Mouse (Mus musculus) CH12.LX (cell line): ENCODE data around the gene Ptprq.

ENCODE experiments used
- CTCF ChIP-seq, 2 experiments: IDR thresholded peaks in 1 of 2; conservative IDR thresholded peaks in 1 of 2; 2 replicates each; pipeline ENCODE4 v1.5.1; 2011 to 2012; ENCODE audit warnings: low read depth in 2 of 2, low read length in 2 of 2, improper control_type of control experiment in 1 of 2, inconsistent platforms in 1 of 2, mild to moderate bottlenecking in 1 of 2, moderate library complexity in 1 of 2
- NRF1 ChIP-seq: IDR thresholded peaks from 2 replicates; pipeline ENCODE4 v1.6.1; 2014; ENCODE audit warnings: low read depth, mild to moderate bottlenecking, inconsistent platforms, low read length, improper control_type of control experiment, moderate library complexity
- POLR2A ChIP-seq: IDR thresholded peaks from 2 replicates; pipeline ENCODE4 v1.6.1; 2011; ENCODE audit warnings: low read depth, mild to moderate bottlenecking, improper control_type of control experiment, low read length

DNA sequence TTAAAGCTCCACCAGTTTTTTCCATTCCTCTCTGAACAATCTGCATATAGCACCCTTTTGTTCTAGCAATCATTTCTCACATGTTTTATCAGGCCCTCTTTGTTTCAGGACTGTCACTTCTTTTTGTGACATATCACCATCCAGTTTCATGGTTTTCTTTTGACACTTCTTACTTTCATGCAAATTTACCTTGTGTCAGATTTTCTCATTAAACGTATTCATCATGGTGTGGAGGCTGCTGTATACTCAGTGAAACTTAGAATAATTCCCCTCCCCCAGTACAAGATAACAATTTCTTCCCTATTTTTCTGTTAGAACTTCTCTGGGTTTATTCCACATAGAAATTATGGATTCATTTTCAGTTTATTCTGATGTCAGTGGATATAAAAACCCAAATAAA, 39.8 kb upstream of the Ptprq start:
- TF ChIP-seq CTCF (conservative IDR thresholded peaks at IDR 0.05 in 1 of 2, IDR thresholded peaks at IDR 0.05 in 1 of 2; ENCODE audit: low read depth in 2 of 2, low read length in 2 of 2) (no peak), POLR2A (no peak), NRF1 (no peak)
